Mouse (Mus musculus): ENCODE data around the gene Gm21858. TPM values are rescaled to one million over a fixed set of nuclear protein-coding genes. Genes with fewer than 3 reads are reported as not detected.
"Not testable (repeated sequence)": the region's sequence is repeated elsewhere in the genome, so short reads cannot be mapped to it uniquely, and the experiment has no call there.

Gm21858 gene
- total RNA-seq (2014; rRNA removed) (not detected in 2 replicates), polyA plus RNA-seq (2012; rRNA removed) (not detected in 2 replicates)

GRCm38 (mm10) chrY:55731456-55731855 lies at the start of gene Gm21858:
Gm21858 (plus strand) TSS chrY:55731756.
- H3K27ac ChIP-seq (replicated peaks; ENCODE audit: insufficient read depth, low read depth, low read length); H3K9ac ChIP-seq (ENCODE audit: low read depth, low read length); DNase-seq (ENCODE audit: extremely low read depth, low read depth, low spot score); H3K27me3 ChIP-seq (ENCODE audit: control insufficient read depth, insufficient read depth, low read length); H3K36me3 ChIP-seq (ENCODE audit: control insufficient read depth, insufficient read depth, low read length); H3K4me1 ChIP-seq (ENCODE audit: control insufficient read depth, insufficient read depth, low read length); H3K4me3 ChIP-seq (ENCODE audit: insufficient read depth, low read depth, low read length); H3K79me2 ChIP-seq (ENCODE audit: control insufficient read depth, insufficient read depth, low read length): not testable (repeated sequence)
- no CpG with 5 or more reads among the region's 6 CpGs for WGBS
